Mouse (Mus musculus) CD4-positive naive resting alpha-beta T cell, adult 57 days (primary cell): ENCODE measurements around the gene Gm6614. TPM values are rescaled to one million over a fixed set of nuclear protein-coding genes. Genes with fewer than 3 reads are reported as not detected.

Experiments
- total RNA-seq: library from RNA; stranded (reverse); gene quantifications from one replicate; pipeline ENCODE4 v1.2.4, GENCODE M21; 2023

The Gm6614 gene
- not detected for total RNA-seq

DNA sequence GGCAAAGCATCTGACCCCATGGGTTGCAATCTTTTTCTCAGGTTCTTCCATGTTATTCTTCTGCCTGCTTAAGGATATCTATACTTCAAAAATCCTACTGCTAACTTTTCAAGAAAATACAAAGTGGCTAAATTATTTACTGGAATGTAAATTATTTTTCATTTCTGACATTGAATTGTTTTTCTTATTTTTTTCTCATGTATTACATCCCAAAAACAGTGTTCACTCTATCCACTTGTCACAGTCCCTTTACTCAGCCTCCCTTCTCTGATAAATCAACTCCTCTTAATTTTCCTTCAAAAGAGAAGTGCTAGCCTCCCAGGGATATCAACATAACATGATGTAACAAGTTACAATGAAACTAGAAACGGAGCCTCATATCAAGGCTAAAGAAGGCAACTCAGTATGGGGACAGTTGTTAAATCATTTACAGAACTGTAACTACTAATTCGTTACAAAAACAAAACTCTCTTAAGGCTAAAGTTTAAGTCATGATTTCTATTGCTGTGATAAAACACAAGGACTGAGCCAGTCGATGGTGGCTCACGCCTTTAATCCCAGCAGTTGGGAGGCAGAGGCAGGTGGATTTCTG is at the start of gene Gm6614:
Gene Gm6614, minus strand, starts transcription at position 51 of the 592 bp plus-strand sequence.

GRCm38 (mm10) chr6:141946862-141947261 is 64.4 kb downstream of the Gm6614 start, which contains the start of gene Slco1a1:
Gene Slco1a1 (minus strand): TSS chr6:141946962.

Other genes with a start within 250 kb of the Gm6614 start
- gene Gm5724, start 237.6 kb downstream of the Gm6614 start, total RNA-seq, result not detected
- gene Slco1a4, start 155.2 kb downstream of the Gm6614 start, total RNA-seq, result not detected
- not detected for gene Slco1a1, start 64.5 kb downstream of the Gm6614 start, total RNA-seq
- 4.0 TPM for gene Slco1a6, start 197.1 kb upstream of the Gm6614 start, total RNA-seq